Mouse (Mus musculus) forebrain, embryonic 14.5 days (tissue): ENCODE data around the gene Rmdn3. TPM values are rescaled to one million over a fixed set of nuclear protein-coding genes. Genes with fewer than 3 reads are reported as not detected.

ENCODE experiments used
- ATAC-seq: fragments of 200-750 bp; cut with Nextera tagmentation; 2 replicates; pipeline ENCODE4 v1.8.0; 2017; ENCODE audit warnings: mild to moderate bottlenecking, moderate library complexity
- DNase-seq: peaks from one replicate; pipeline ENCODE4 v3.0.0-alpha.2; 2015; ENCODE audit warnings: low spot score
- H3K27ac ChIP-seq: fragments of 300-500 bp; sonication (generic); 2 replicates; pipeline ENCODE4 v1.5.1; 2014; ENCODE audit warnings: low read depth, mild to moderate bottlenecking, control low read depth, low read length, moderate library complexity
- H3K27me3 ChIP-seq: fragments of 300-500 bp; sonication (generic); replicated peaks from 2 replicates; pipeline ENCODE4 v1.6.1; 2014; ENCODE audit warnings: low read length, control low read depth, mixed read lengths; ENCODE audit not compliant: control insufficient read depth, insufficient read depth
- H3K36me3 ChIP-seq: fragments of 300-500 bp; sonication (generic); 2 replicates; pipeline ENCODE4 v1.6.1; 2014; ENCODE audit warnings: low read length, control low read depth; ENCODE audit not compliant: control insufficient read depth, insufficient read depth
- H3K4me1 ChIP-seq: fragments of 300-500 bp; sonication (generic); 2 replicates; pipeline ENCODE4 v1.6.1; 2014; ENCODE audit warnings: antibody characterized with exemption, low read length, control low read depth; ENCODE audit not compliant: control insufficient read depth, insufficient read depth
- H3K4me2 ChIP-seq: fragments of 300-500 bp; sonication (generic); 2 replicates; pipeline ENCODE4 v1.6.1; 2014; ENCODE audit warnings: mild to moderate bottlenecking, control low read depth, low read length
- H3K4me3 ChIP-seq: fragments of 300-500 bp; sonication (generic); 2 replicates; pipeline ENCODE4 v1.5.1; 2014; ENCODE audit warnings: low read depth, low read length, control low read depth
- H3K9ac ChIP-seq: fragments of 300-500 bp; sonication (generic); 2 replicates; pipeline ENCODE4 v1.6.1; 2014; ENCODE audit warnings: mild to moderate bottlenecking, low read length, control low read depth, moderate library complexity
- H3K9me3 ChIP-seq: fragments of 300-500 bp; sonication (generic); replicated peaks from 2 replicates; pipeline ENCODE4 v1.6.1; 2016; ENCODE audit warnings: low read length, control low read depth, mixed read lengths; ENCODE audit not compliant: control insufficient read depth
- WGBS: fragments of 180-500 bp; shearing (Covaris S2); extraction: QIAGEN DNeasy Blood & Tissue Kit; methylation state at CpG from one replicate; pipeline ENCODE4 v1.1.7; 2014; 5-methylcytosine and 5-hydroxymethylcytosine counted together
- polyA plus RNA-seq: library from polyadenylated mRNA; unstranded; fragments of >200 nt; fragmentation: Nextera tagmentation; extraction: Ambion mirVana; gene quantifications from 2 replicates; pipeline ENCODE4 v1.2.1, GENCODE M21; 2014

Rmdn3 gene
- polyA plus RNA-seq, 1 experiment from 2014 or later = 43.5 TPM

GRCm38 (mm10) chr2:119146435-119146834 is 10.4 kb downstream of the Rmdn3 start:
- Histone ChIP-seq H3K27ac (no peak overlapping the region), H3K4me1 (no peaks in the 10 kb centered on the region), H3K4me2 (no peak overlapping the region), H3K9ac (no peak overlapping the region), H3K4me3 (no peak overlapping the region), H3K27me3 (no peaks in the 10 kb centered on the region), H3K36me3 (peaks cover 90% of the 10 kb centered on the region), H3K9me3 (no peaks in the 10 kb centered on the region)
- ATAC-seq = no peak
- 82% methylated on average over 6 of the region's 6 CpGs for WGBS
- DNase-seq = no peak

- Histone ChIP-seq H3K27me3 (no peaks in the 10 kb centered on the region), H3K27ac (no peak overlapping the region), H3K4me1 (no peaks in the 10 kb centered on the region), H3K9ac (no peak overlapping the region), H3K4me2 (no peak overlapping the region), H3K4me3 (no peak overlapping the region), H3K36me3 (peaks cover 90% of the 10 kb centered on the region), H3K9me3 (no peaks in the 10 kb centered on the region)
- DNase-seq (peak; percentile 8), ATAC-seq (no peak)
- WGBS = 93% methylated on average over 2 of the region's 2 CpGs
Observed at GRCm38 (mm10) chr2:119145199-119145598, 11.6 kb downstream of the Rmdn3 start.

- H3K4me1 ChIP-seq = no peaks in the 10 kb centered on the region
- no peaks in the 10 kb centered on the region for H3K9me3 ChIP-seq
- no peak overlapping the region for H3K9ac ChIP-seq
- no peak for ATAC-seq
- no peak for DNase-seq
- no peak overlapping the region for H3K4me3 ChIP-seq
- H3K27ac ChIP-seq = no peak overlapping the region
- no peak overlapping the region for H3K4me2 ChIP-seq
- peaks cover 82% of the 10 kb centered on the region for H3K36me3 ChIP-seq
- no peaks in the 10 kb centered on the region for H3K27me3 ChIP-seq
- WGBS = 91% methylated on average over 5 of the region's 5 CpGs
Observed at GRCm38 (mm10) chr2:119136346-119136898, 20.4 kb downstream of the Rmdn3 start.

GRCm38 (mm10) chr2:119113121-119113925 is 43.5 kb downstream of the Rmdn3 start:
- Histone ChIP-seq H3K4me2 (peak overlapping the region; percentile 92), H3K9ac (peak overlapping the region; percentile 66), H3K27me3 (no peaks in the 10 kb centered on the region), H3K4me1 (no peaks in the 10 kb centered on the region), H3K4me3 (peak overlapping the region; percentile 65), H3K9me3 (no peaks in the 10 kb centered on the region), H3K36me3 (peaks cover 6% of the 10 kb centered on the region), H3K27ac (no peak overlapping the region)
- ATAC-seq (peak; percentile 6; the same call in 1 of the 2 replicates), DNase-seq (no peak)
- 13% methylated on average over 20 of the region's 20 CpGs for WGBS

- peak; percentile 93 for DNase-seq
- peak within 1 kb of the TSS; percentile 66 for H3K9ac ChIP-seq
- H3K4me3 ChIP-seq = peak within 1 kb of the TSS; percentile 65
- H3K27me3 ChIP-seq = no peaks in the 10 kb centered on the region
- H3K36me3 ChIP-seq = peaks cover 6% of the 10 kb centered on the region
- H3K9me3 ChIP-seq = no peaks in the 10 kb centered on the region
- H3K4me1 ChIP-seq = no peaks in the 10 kb centered on the region
- H3K27ac ChIP-seq = peak within 1 kb of the TSS; percentile 78
- peak within 1 kb of the TSS; percentile 92 for H3K4me2 ChIP-seq
- under 1% methylated on average over 51 of the region's 51 CpGs for whole genome bisulfite sequencing
- peak; percentile 95 for ATAC-seq
Observed at GRCm38 (mm10) chr2:119112438-119113112, 44.3 kb downstream of the Rmdn3 start, which contains the start of gene Rad51. Gene Rad51 (plus strand): TSS chr2:119112793.

- H3K36me3 ChIP-seq = peaks cover 9% of the 10 kb centered on the region
- H3K4me1 ChIP-seq = no peaks in the 10 kb centered on the region
- DNase-seq = no peak
- H3K4me2 ChIP-seq = no peak overlapping the region
- H3K9ac ChIP-seq = no peak overlapping the region
- no peaks in the 10 kb centered on the region for H3K9me3 ChIP-seq
- no peak overlapping the region for H3K4me3 ChIP-seq
- no peak for ATAC-seq
- WGBS = 87% methylated on average over 3 of the region's 3 CpGs
- no peak overlapping the region for H3K27ac ChIP-seq
- no peaks in the 10 kb centered on the region for H3K27me3 ChIP-seq
Observed at GRCm38 (mm10) chr2:119111060-119111459, 45.8 kb downstream of the Rmdn3 start.

GRCm38 (mm10) chr2:119108554-119108953 is 48.3 kb downstream of the Rmdn3 start:
- Histone ChIP-seq H3K4me1 (no peaks in the 10 kb centered on the region), H3K36me3 (peaks cover 14% of the 10 kb centered on the region), H3K4me3 (no peak overlapping the region), H3K27ac (no peak overlapping the region), H3K9ac (no peak overlapping the region), H3K4me2 (no peak overlapping the region), H3K27me3 (no peaks in the 10 kb centered on the region), H3K9me3 (no peaks in the 10 kb centered on the region)
- ATAC-seq (no peak), DNase-seq (no peak)
- WGBS = 71% methylated on average over 4 of the region's 4 CpGs

GRCm38 (mm10) chr2:119106583-119106982 is 50.3 kb downstream of the Rmdn3 start:
- H3K27ac ChIP-seq = no peak overlapping the region
- ATAC-seq (no peak), DNase-seq (no peak)
- H3K9ac ChIP-seq = no peak overlapping the region
- WGBS = 83% methylated on average over 5 of the region's 5 CpGs
- H3K4me1 ChIP-seq = no peaks in the 10 kb centered on the region
- no peaks in the 10 kb centered on the region for H3K27me3 ChIP-seq
- peaks cover 33% of the 10 kb centered on the region for H3K36me3 ChIP-seq
- H3K4me2 ChIP-seq = no peak overlapping the region
- H3K9me3 ChIP-seq = no peaks in the 10 kb centered on the region
- H3K4me3 ChIP-seq = no peak overlapping the region

- Histone ChIP-seq H3K4me3 (no peak overlapping the region), H3K4me1 (no peaks in the 10 kb centered on the region), H3K27ac (no peak overlapping the region), H3K9ac (no peak overlapping the region), H3K9me3 (no peaks in the 10 kb centered on the region), H3K36me3 (peaks cover 35% of the 10 kb centered on the region), H3K4me2 (no peak overlapping the region), H3K27me3 (no peaks in the 10 kb centered on the region)
- no peak for DNase-seq
- ATAC-seq = no peak
Observed at GRCm38 (mm10) chr2:119101552-119101951, 55.3 kb downstream of the Rmdn3 start.
